Mouse (Mus musculus): ENCODE data around the gene Ackr3. TPM values are rescaled to one million over a fixed set of nuclear protein-coding genes. Genes with fewer than 3 reads are reported as not detected.

Ackr3 gene
- total and polyA plus RNA-seq, 3 experiments = not detected

DNA sequence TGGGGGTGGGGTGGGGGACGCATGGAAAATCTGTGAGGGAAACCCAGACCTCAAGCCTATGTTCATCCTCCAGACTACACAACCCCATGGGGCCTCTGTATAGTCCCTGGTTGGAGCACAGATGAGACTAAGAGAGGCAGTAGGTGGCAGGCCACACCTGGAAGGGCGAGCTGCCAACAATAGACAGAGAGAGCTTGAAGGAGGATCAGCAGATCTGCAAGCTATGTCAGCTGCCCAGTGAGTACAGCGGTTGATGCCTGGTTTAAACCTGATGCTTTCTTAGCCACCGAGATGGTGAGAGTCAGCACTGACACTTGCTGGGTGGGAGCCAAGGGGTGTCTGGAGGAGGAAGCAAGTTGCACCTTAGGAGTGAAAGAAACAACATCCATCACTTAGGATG lies 43.5 kb downstream of the Ackr3 start:
- H3K9ac ChIP-seq (ENCODE audit: control insufficient read depth, low read depth, low read length, poor library complexity, severe bottlenecking) = no peak overlapping the region
- no peak overlapping the region for H3K4me3 ChIP-seq (ENCODE audit: control insufficient read depth in 1 of 2, insufficient read depth in 1 of 2, low read depth in 2 of 2, low read length in 2 of 2)
- TF ChIP-seq NRF1 (IDR thresholded peaks at IDR 0.05; ENCODE audit: insufficient read depth, low read depth, low read length, poor library complexity, severe bottlenecking) = no peak
- no peak for TF ChIP-seq ETS1 (IDR thresholded peaks at IDR 0.05; ENCODE audit: low read depth, low read length)
- no peak for TF ChIP-seq CHD2 (IDR thresholded peaks at IDR 0.05; ENCODE audit: low read length)
- no peak for TF ChIP-seq MAX (IDR thresholded peaks at IDR 0.05; ENCODE audit: low read length)
- TF ChIP-seq ZC3H11A (IDR thresholded peaks at IDR 0.05; ENCODE audit: low read depth, low read length) = no peak
- no peak for TF ChIP-seq RCOR1 (IDR thresholded peaks at IDR 0.05; ENCODE audit: low read depth, low read length)
- TF ChIP-seq MYB (IDR thresholded peaks at IDR 0.05; ENCODE audit: low read depth, low read length) = no peak
- TF ChIP-seq USF2 (IDR thresholded peaks at IDR 0.05; ENCODE audit: borderline replicate concordance in 1 of 2, insufficient read depth in 1 of 2, low read depth in 1 of 2, low read length in 2 of 2) = no peak
- no peak for TF ChIP-seq SIN3A (IDR thresholded peaks at IDR 0.05; ENCODE audit: low read length)
- TF ChIP-seq CTCF (IDR thresholded peaks at IDR 0.05 in 2 of 3, conservative IDR thresholded peaks at IDR 0.05 in 1 of 3; ENCODE audit: control insufficient read depth in 1 of 3, insufficient read depth in 1 of 3, low read depth in 2 of 3, low read length in 3 of 3, poor library complexity in 1 of 3, severe bottlenecking in 1 of 3) = no peak
- no peak for TF ChIP-seq POLR2AphosphoS5 (IDR thresholded peaks at IDR 0.05; ENCODE audit: borderline replicate concordance, low read depth, low read length)
- no peak for TF ChIP-seq TBP (IDR thresholded peaks at IDR 0.05; ENCODE audit: low read depth, low read length)
- TF ChIP-seq JUND (IDR thresholded peaks at IDR 0.05; ENCODE audit: low read depth, low read length) = no peak
- TF ChIP-seq HCFC1 (IDR thresholded peaks at IDR 0.05; ENCODE audit: low read depth, low read length) = no peak
- no peak for TF ChIP-seq NELFE (IDR thresholded peaks at IDR 0.05; ENCODE audit: low read depth, low read length)
- no peak for TF ChIP-seq TCF12 (IDR thresholded peaks at IDR 0.05; ENCODE audit: low read depth, low read length)
- no peak for TF ChIP-seq MEF2A (IDR thresholded peaks at IDR 0.05; ENCODE audit: extremely low read depth, insufficient replicate concordance, low read depth, low read length, poor library complexity, severe bottlenecking)
- no peak for TF ChIP-seq UBTF (IDR thresholded peaks at IDR 0.05; ENCODE audit: borderline replicate concordance, insufficient read depth, low read depth, low read length)
- DNase-seq (ENCODE audit: low read depth, low spot score) = no peak
- H3K36me3 ChIP-seq (ENCODE audit: control insufficient read depth in 1 of 2, insufficient read depth in 2 of 2, low read length in 2 of 2) = no peaks in the 10 kb centered on the region
- H3K9me3 ChIP-seq (replicated peaks; ENCODE audit: insufficient read depth, low read length) = no peaks in the 10 kb centered on the region
- H3K4me1 ChIP-seq (ENCODE audit: control insufficient read depth in 1 of 2, insufficient read depth in 2 of 2, low read length in 2 of 2) = no peaks in the 10 kb centered on the region
- H3K27ac ChIP-seq (ENCODE audit: control insufficient read depth, low read depth, low read length) = no peak overlapping the region
- no peaks in the 10 kb centered on the region for H3K79me2 ChIP-seq (ENCODE audit: control insufficient read depth, insufficient read depth, low read length, poor library complexity)
- H3K27me3 ChIP-seq (ENCODE audit: control insufficient read depth in 1 of 2, insufficient read depth in 2 of 2, low read length in 2 of 2) = no peaks in the 10 kb centered on the region

DNA sequence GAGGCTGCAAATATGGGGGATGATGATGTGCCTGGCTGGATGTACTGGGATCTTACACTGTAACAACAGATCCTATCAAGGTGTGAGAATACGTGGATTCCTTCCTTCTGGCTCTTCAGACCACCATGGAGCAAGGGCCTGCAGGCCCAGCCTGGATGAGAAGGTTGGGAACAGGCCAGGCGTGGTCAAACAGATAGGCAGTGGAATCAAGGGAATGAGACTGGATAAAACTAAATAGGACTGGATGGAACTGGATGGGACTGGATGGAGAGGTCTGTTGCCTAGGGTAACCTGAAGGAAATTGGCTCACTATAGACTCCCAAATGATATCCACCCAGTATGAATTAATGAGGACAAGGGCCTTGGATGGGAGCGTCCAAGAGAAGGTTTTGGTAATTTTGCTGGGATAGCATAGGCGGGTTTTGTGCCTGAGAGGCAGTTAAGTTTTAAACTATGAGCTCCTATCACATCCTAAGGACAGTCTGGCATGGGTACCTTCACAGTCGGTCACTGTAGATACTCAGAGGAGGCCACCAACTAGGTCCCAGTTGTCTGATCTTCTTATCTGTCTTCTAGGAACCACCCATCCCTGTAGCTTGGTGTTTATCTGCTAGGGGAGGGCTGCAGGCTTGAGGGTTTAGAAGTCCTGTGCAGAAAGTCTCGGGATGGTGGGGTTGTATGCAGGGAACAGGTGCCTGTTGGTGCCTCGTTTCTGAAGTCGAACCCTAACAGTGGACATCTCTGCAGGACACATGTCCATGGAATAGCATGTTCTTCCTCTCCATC lies 44.2 kb downstream of the Ackr3 start:
- Histone ChIP-seq H3K79me2 (ENCODE audit: control insufficient read depth, insufficient read depth, low read length, poor library complexity) (no peaks in the 10 kb centered on the region), H3K27ac (ENCODE audit: control insufficient read depth, low read depth, low read length) (no peak overlapping the region), H3K4me3 (ENCODE audit: control insufficient read depth in 1 of 2, insufficient read depth in 1 of 2, low read depth in 2 of 2, low read length in 2 of 2) (no peak overlapping the region), H3K9me3 (replicated peaks; ENCODE audit: insufficient read depth, low read length) (no peaks in the 10 kb centered on the region), H3K9ac (ENCODE audit: control insufficient read depth, low read depth, low read length, poor library complexity, severe bottlenecking) (no peak overlapping the region), H3K4me1 (ENCODE audit: control insufficient read depth in 1 of 2, insufficient read depth in 2 of 2, low read length in 2 of 2) (no peaks in the 10 kb centered on the region), H3K27me3 (ENCODE audit: control insufficient read depth in 1 of 2, insufficient read depth in 2 of 2, low read length in 2 of 2) (no peaks in the 10 kb centered on the region), H3K36me3 (ENCODE audit: control insufficient read depth in 1 of 2, insufficient read depth in 2 of 2, low read length in 2 of 2) (no peaks in the 10 kb centered on the region)
- no peak for TF ChIP-seq TCF12 (IDR thresholded peaks at IDR 0.05; ENCODE audit: low read depth, low read length)
- TF ChIP-seq E2F4 (IDR thresholded peaks at IDR 0.05; ENCODE audit: borderline replicate concordance, low read depth, low read length) = no peak
- no peak for TF ChIP-seq POLR2A (IDR thresholded peaks at IDR 0.05; ENCODE audit: control insufficient read depth in 1 of 2, insufficient read depth in 1 of 2, low read depth in 1 of 2, low read length in 2 of 2, poor library complexity in 1 of 2)
- TF ChIP-seq CHD1 (IDR thresholded peaks at IDR 0.05; ENCODE audit: low read depth, low read length) = no peak
- no peak for TF ChIP-seq MYB (IDR thresholded peaks at IDR 0.05; ENCODE audit: low read depth, low read length)
- no peak for TF ChIP-seq MEF2A (IDR thresholded peaks at IDR 0.05; ENCODE audit: extremely low read depth, insufficient replicate concordance, low read depth, low read length, poor library complexity, severe bottlenecking)
- no peak for TF ChIP-seq CTCF (IDR thresholded peaks at IDR 0.05 in 2 of 3, conservative IDR thresholded peaks at IDR 0.05 in 1 of 3; ENCODE audit: control insufficient read depth in 1 of 3, insufficient read depth in 1 of 3, low read depth in 2 of 3, low read length in 3 of 3, poor library complexity in 1 of 3, severe bottlenecking in 1 of 3)
- TF ChIP-seq POLR2AphosphoS2 (IDR thresholded peaks at IDR 0.05; ENCODE audit: low read length) = no peak
- DNase-seq (ENCODE audit: low read depth, low spot score) = no peak

Data from MEL (cell line).